Mouse (Mus musculus) erythroblast, embryonic 14.5 days (primary cell): ENCODE results near the gene Eif3f.

ENCODE experiments used
- GATA1 ChIP-seq: IDR thresholded peaks from 2 replicates; pipeline ENCODE4 v1.6.1; 2012; ENCODE audit warnings: low read length, inconsistent platforms, mixed read lengths
- TAL1 ChIP-seq: IDR thresholded peaks from 3 replicates; pipeline ENCODE4 v1.6.1; 2012; ENCODE audit warnings: low read length, inconsistent platforms, mixed read lengths

DNA sequence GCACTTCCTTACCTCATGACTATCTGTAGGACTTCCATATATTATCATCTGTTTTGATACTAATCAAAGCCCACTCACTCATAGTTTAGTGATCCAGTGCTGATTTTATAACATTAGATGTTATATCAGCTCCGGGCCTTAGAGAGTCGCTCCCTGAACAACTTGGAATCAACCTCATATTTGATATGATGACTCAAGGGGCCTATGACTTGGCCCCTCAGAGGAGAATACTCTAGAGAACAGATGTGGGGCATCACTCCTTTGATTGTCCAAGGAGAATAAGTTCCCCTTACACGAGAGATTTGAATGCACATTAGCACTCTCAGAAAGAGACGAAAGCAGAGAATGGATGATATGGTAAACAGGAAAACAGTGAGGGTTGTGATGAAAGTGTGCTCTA, 49.3 kb upstream of the Eif3f start, which contains the start of gene Olfr518:
- TF ChIP-seq TAL1 (no peak), GATA1 (no peak)
